Mouse (Mus musculus): Measurements from ENCODE around the gene Olfr571. TPM values are rescaled to one million over a fixed set of nuclear protein-coding genes. Genes with fewer than 3 reads are reported as not detected.

The Olfr571 gene
- polyA plus RNA-seq (2012; rRNA removed), result not detected in 2 replicates

GRCm38 (mm10) chr7:102917032-102917875, at the start of gene Olfr571:
Gene Olfr571 (minus strand): TSS chr7:102917536.

GRCm38 (mm10) chr7:102962360-102962759, 45.0 kb upstream of the Olfr571 start, which contains the start of gene Olfr576:
Gene Olfr576 (plus strand): TSS chr7:102962660.

GRCm38 (mm10) chr7:102958593-102958992, 41.3 kb upstream of the Olfr571 start, which contains the start of gene Olfr575:
Gene Olfr575 (minus strand): TSS chr7:102958775.

GRCm38 (mm10) chr7:102948167-102948566, 30.8 kb upstream of the Olfr571 start, which contains the start of gene Olfr574:
Gene Olfr574 (plus strand): TSS chr7:102948467.

GRCm38 (mm10) chr7:102942475-102942874, 25.1 kb upstream of the Olfr571 start, which contains the start of gene Olfr573-ps1:
Gene Olfr573-ps1 (minus strand): TSS chr7:102942575.

GRCm38 (mm10) chr7:102924109-102924508, 6.8 kb upstream of the Olfr571 start, which contains the start of gene Olfr572:
Gene Olfr572 (plus strand): TSS chr7:102924409.

GRCm38 (mm10) chr7:102890782-102891181, 26.6 kb downstream of the Olfr571 start, which contains the start of gene Olfr569:
Gene Olfr569 (minus strand): TSS chr7:102890882.

GRCm38 (mm10) chr7:102876822-102877221, 40.5 kb downstream of the Olfr571 start, which contains the start of gene Olfr568:
Gene Olfr568 (plus strand): TSS chr7:102877122.

GRCm38 (mm10) chr7:102858665-102859064, 58.7 kb downstream of the Olfr571 start, which contains the start of gene Olfr566:
Gene Olfr566 (minus strand): TSS chr7:102858765.

Other genes with a start within 250 kb of the Olfr571 start
- gene Trim68, start 230.2 kb downstream of the Olfr571 start, polyA plus RNA-seq (2012; rRNA removed), result 13.5 and 14.2 TPM in 2 replicates
- not detected in 2 replicates for gene Olfr557, start 221.6 kb downstream of the Olfr571 start, polyA plus RNA-seq (2012; rRNA removed)
- 0.05 and 0.15 TPM in 2 replicates for gene Olfr558, start 215.3 kb downstream of the Olfr571 start, polyA plus RNA-seq (2012; rRNA removed)
- gene Olfr33, start 198.5 kb downstream of the Olfr571 start, polyA plus RNA-seq (2012; rRNA removed), result not detected in 2 replicates
- not detected in 2 replicates for gene Olfr559, start 190.0 kb downstream of the Olfr571 start, polyA plus RNA-seq (2012; rRNA removed)
- not detected in 2 replicates for gene Olfr560, start 158.2 kb downstream of the Olfr571 start, polyA plus RNA-seq (2012; rRNA removed)
- 0.13 and 0.17 TPM in 2 replicates for gene Olfr78, start 158.1 kb downstream of the Olfr571 start, polyA plus RNA-seq (2012; rRNA removed)
- gene Olfr561, start 146.3 kb downstream of the Olfr571 start, polyA plus RNA-seq (2012; rRNA removed), result not detected in 2 replicates
- not detected in 2 replicates for gene Olfr564, start 114.1 kb downstream of the Olfr571 start, polyA plus RNA-seq (2012; rRNA removed)
- gene Olfr566, start 58.8 kb downstream of the Olfr571 start, polyA plus RNA-seq (2012; rRNA removed), result not detected in 2 replicates
- gene Olfr568, start 40.4 kb downstream of the Olfr571 start, polyA plus RNA-seq (2012; rRNA removed), result not detected in 2 replicates
- gene Olfr569, start 26.7 kb downstream of the Olfr571 start, polyA plus RNA-seq (2012; rRNA removed), result not detected in 2 replicates
- gene Olfr570, start 23.0 kb downstream of the Olfr571 start, polyA plus RNA-seq (2012; rRNA removed), result 0.05 TPM in 1 of 2 replicates, not detected in the other
- gene Olfr572, start 6.9 kb upstream of the Olfr571 start, polyA plus RNA-seq (2012; rRNA removed), result not detected in 2 replicates
- not detected in 2 replicates for gene Olfr573-ps1, start 25.0 kb upstream of the Olfr571 start, polyA plus RNA-seq (2012; rRNA removed)
- not detected in 2 replicates for gene Olfr574, start 30.9 kb upstream of the Olfr571 start, polyA plus RNA-seq (2012; rRNA removed)
- gene Olfr575, start 41.2 kb upstream of the Olfr571 start, polyA plus RNA-seq (2012; rRNA removed), result not detected in 2 replicates
- not detected in 2 replicates for gene Olfr576, start 45.1 kb upstream of the Olfr571 start, polyA plus RNA-seq (2012; rRNA removed)
- not detected in 2 replicates for gene Olfr577, start 58.4 kb upstream of the Olfr571 start, polyA plus RNA-seq (2012; rRNA removed)
- gene Olfr578, start 71.8 kb upstream of the Olfr571 start, polyA plus RNA-seq (2012; rRNA removed), result not detected in 2 replicates
- gene Olfr582, start 120.5 kb upstream of the Olfr571 start, polyA plus RNA-seq (2012; rRNA removed), result not detected in 2 replicates
- gene Olfr583, start 133.8 kb upstream of the Olfr571 start, polyA plus RNA-seq (2012; rRNA removed), result not detected in 2 replicates
- not detected in 2 replicates for gene Olfr584, start 164.3 kb upstream of the Olfr571 start, polyA plus RNA-seq (2012; rRNA removed)
- gene Olfr585, start 180.2 kb upstream of the Olfr571 start, polyA plus RNA-seq (2012; rRNA removed), result not detected in 2 replicates
- not detected in 2 replicates for gene Olfr586, start 208.1 kb upstream of the Olfr571 start, polyA plus RNA-seq (2012; rRNA removed)
- gene Olfr588-ps1, start 223.3 kb upstream of the Olfr571 start, polyA plus RNA-seq (2012; rRNA removed), result not detected in 2 replicates
- not detected in 2 replicates for gene Olfr589, start 238.8 kb upstream of the Olfr571 start, polyA plus RNA-seq (2012; rRNA removed)

Measured in central nervous system, embryonic 18 days (tissue).